Mouse (Mus musculus) limb, embryonic 11.5 days (tissue): Measurements from ENCODE around the gene Dapk2. TPM values are rescaled to one million over a fixed set of nuclear protein-coding genes. Genes with fewer than 3 reads are reported as not detected.

Experiments
- ATAC-seq: fragments of 200-750 bp; cut with Nextera tagmentation; 2 replicates; pipeline ENCODE4 v1.8.0; 2017; ENCODE audit warnings: low read depth; ENCODE audit not compliant: insufficient number of reproducible peaks, low FRiP score, low TSS enrichment
- DNase-seq: peaks from one replicate; pipeline ENCODE4 v3.0.0-alpha.2; 2015; ENCODE audit warnings: low spot score
- H3K27ac ChIP-seq: fragments of 300-500 bp; sonication (generic); replicated peaks from 2 replicates; pipeline ENCODE4 v1.5.1; 2014; ENCODE audit warnings: low read depth, mild to moderate bottlenecking, low read length
- H3K27me3 ChIP-seq: fragments of 300-500 bp; sonication (generic); 2 replicates; pipeline ENCODE4 v1.6.1; 2014; ENCODE audit warnings: mild to moderate bottlenecking, low read length, mixed read lengths; ENCODE audit not compliant: control insufficient read depth, insufficient read depth
- H3K36me3 ChIP-seq: fragments of 300-500 bp; sonication (generic); 2 replicates; pipeline ENCODE4 v1.6.1; 2014; ENCODE audit warnings: mild to moderate bottlenecking, low read length, moderate library complexity, mixed read lengths; ENCODE audit not compliant: control insufficient read depth, insufficient read depth
- H3K4me1 ChIP-seq: fragments of 300-500 bp; sonication (generic); 2 replicates; pipeline ENCODE4 v1.6.1; 2014; ENCODE audit warnings: low read length, mixed read lengths; ENCODE audit not compliant: control insufficient read depth, insufficient read depth
- H3K4me2 ChIP-seq: fragments of 300-500 bp; sonication (generic); 2 replicates; pipeline ENCODE4 v1.6.1; 2014; ENCODE audit warnings: low read depth, mild to moderate bottlenecking, moderate library complexity; ENCODE audit not compliant: severe bottlenecking
- H3K4me3 ChIP-seq: fragments of 300-500 bp; sonication (generic); 2 replicates; pipeline ENCODE4 v1.5.1; 2014; ENCODE audit warnings: low read depth, low read length
- H3K9ac ChIP-seq: fragments of 300-500 bp; sonication (generic); 2 replicates; pipeline ENCODE4 v1.6.1; 2014; ENCODE audit warnings: mild to moderate bottlenecking, low read length
- H3K9me3 ChIP-seq: fragments of 300-500 bp; sonication (generic); 2 replicates; pipeline ENCODE4 v1.6.1; 2016; ENCODE audit warnings: low read length; ENCODE audit not compliant: control insufficient read depth
- WGBS: fragments of 180-500 bp; shearing (Covaris S2); extraction: QIAGEN DNeasy Blood & Tissue Kit; methylation state at CpG from one replicate; pipeline ENCODE4 v1.1.7; 2014; 5-methylcytosine and 5-hydroxymethylcytosine counted together
- polyA plus RNA-seq: library from polyadenylated mRNA; unstranded; fragments of >200 nt; fragmentation: Nextera tagmentation; extraction: Ambion mirVana; gene quantifications from 2 replicates; pipeline ENCODE4 v1.2.1, GENCODE M21; 2014

Dapk2 gene
- polyA plus RNA-seq, 1 experiment from 2014 or later = 4.0 TPM

DNA sequence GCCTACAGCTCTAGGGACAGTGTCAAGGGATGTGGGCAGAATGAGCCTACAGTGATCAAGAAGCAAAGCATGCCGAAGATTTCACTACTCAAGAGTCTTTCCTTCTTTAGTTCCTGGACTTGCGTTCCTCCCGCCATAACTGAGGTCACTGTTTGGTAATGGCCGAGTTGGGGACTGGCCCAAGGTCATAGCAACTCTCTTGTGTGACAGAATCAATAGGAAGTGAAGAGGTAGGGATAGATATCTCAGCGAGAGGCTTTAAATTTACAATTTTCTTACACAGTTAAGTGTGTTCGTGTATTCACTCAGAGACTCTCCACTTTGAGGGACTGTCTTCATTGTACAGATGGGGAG is 30.9 kb upstream of the Dapk2 start:
- H3K36me3 ChIP-seq = no peaks in the 10 kb centered on the region
- no peaks in the 10 kb centered on the region for H3K9me3 ChIP-seq
- peak overlapping the region; percentile 36 for H3K27ac ChIP-seq
- no peaks in the 10 kb centered on the region for H3K27me3 ChIP-seq
- WGBS = 57% methylated on average over 6 of the region's 6 CpGs
- H3K9ac ChIP-seq = peak overlapping the region; percentile 71
- ATAC-seq (no peak), DNase-seq (no peak)
- H3K4me2 ChIP-seq = peak overlapping the region; percentile 74
- peaks cover 3% of the 10 kb centered on the region; the same call in 1 of the 2 replicates for H3K4me1 ChIP-seq
- H3K4me3 ChIP-seq = peak overlapping the region; percentile 58

DNA sequence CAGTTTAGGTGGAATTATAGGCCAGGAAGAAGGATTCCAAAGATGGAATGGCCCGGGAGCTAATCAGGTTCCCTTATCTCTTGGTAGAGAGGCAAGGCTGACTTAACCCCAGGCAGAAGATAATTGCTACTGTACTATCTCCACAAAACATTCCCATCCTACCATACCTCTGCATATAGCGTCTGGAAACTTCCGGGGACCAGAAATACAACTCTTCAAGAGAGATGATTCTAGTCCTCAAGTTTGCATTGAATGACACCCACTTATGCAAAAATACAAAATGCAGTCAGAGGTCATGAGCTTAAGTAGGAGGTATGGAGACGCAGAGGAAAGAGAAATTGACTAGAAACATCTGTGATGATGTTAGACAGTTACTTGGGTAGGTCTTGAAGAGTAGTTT is 30.1 kb upstream of the Dapk2 start:
- ATAC-seq (no peak), DNase-seq (no peak)
- Histone ChIP-seq H3K9me3 (no peaks in the 10 kb centered on the region), H3K9ac (no peak overlapping the region), H3K27ac (no peak overlapping the region), H3K4me2 (peak overlapping the region; percentile 74; the same call in 1 of the 2 replicates), H3K27me3 (no peaks in the 10 kb centered on the region), H3K4me1 (peaks cover 3% of the 10 kb centered on the region; the same call in 1 of the 2 replicates), H3K4me3 (no peak overlapping the region), H3K36me3 (no peaks in the 10 kb centered on the region)
- WGBS = 91% methylated on average over 4 of the region's 4 CpGs

DNA sequence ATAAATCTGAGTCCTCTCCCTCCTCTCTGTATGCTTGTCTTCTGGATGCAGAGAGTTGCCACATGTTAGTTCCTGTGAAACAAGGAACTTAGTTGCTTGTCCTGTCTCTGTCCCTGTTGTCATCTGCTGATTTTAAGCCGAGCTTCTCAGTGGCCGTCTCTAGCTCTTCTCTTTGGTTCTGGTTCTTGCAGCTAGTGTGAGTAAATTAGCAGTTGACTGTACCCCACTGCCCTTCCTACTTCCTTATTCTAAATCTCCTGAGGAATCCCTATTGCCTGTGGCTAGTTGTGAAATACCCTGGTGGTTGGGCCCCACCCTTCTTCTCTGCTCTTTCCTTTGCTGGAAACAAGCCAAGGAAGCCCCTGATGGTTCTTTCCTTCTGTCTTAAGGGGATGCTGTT is 26.6 kb upstream of the Dapk2 start:
- Histone ChIP-seq H3K27me3 (no peaks in the 10 kb centered on the region), H3K36me3 (peaks cover 9% of the 10 kb centered on the region), H3K27ac (no peak overlapping the region), H3K4me2 (no peak overlapping the region), H3K4me3 (no peak overlapping the region), H3K9me3 (no peaks in the 10 kb centered on the region), H3K9ac (no peak overlapping the region), H3K4me1 (peaks cover 3% of the 10 kb centered on the region; the same call in 1 of the 2 replicates)
- WGBS = 97% methylated on average over 2 of the region's 2 CpGs
- ATAC-seq = no peak
- DNase-seq = no peak

DNA sequence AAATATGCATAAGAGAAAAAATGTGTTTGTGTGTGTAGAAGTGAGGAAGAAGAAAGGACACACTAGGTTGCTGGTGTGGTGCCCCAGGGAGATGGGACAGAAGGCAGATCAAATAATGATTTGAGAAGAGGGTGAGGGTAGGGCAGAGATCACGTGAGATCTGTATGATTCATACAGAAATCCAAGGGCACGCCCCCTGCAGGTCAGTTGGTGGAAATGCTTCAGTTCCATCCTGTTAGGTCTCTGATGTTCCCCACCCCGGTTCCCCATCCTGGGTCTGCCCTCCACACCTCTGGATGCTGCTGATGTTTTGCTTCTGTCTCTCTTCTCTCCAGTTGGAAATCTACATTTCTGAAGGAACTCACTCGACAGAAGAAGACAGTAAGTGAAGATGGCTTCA is 22.1 kb upstream of the Dapk2 start:
- Histone ChIP-seq H3K4me1 (no peaks in the 10 kb centered on the region), H3K9me3 (no peaks in the 10 kb centered on the region), H3K9ac (no peak overlapping the region), H3K36me3 (peaks cover 21% of the 10 kb centered on the region), H3K4me2 (no peak overlapping the region), H3K27me3 (no peaks in the 10 kb centered on the region), H3K4me3 (no peak overlapping the region), H3K27ac (no peak overlapping the region)
- ATAC-seq (no peak), DNase-seq (no peak)
- WGBS = 55% methylated on average over 4 of the region's 4 CpGs

DNA sequence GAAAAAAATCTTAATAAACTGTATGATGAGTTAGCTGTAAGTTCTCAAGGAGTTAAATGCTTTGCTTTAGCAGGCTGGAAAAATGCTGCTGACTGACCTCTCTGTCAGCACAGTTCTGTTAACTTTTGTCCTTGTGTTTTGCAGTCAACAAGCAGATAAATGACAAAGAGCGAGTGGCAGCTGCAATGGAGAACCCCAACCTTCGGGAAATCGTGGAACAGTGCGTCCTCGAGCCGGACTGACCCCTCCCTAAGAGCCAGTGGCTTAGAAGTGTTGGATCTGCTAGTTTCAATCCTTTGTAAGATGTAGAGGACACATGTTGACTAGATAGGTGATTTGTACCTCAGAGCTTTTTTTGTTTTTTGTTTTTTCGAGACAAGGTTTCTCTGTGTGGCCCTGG is 19.8 kb upstream of the Dapk2 start:
- 94% methylated on average over 7 of the region's 7 CpGs for WGBS
- Histone ChIP-seq H3K4me1 (no peaks in the 10 kb centered on the region), H3K4me3 (no peak overlapping the region), H3K9me3 (no peaks in the 10 kb centered on the region), H3K4me2 (no peak overlapping the region), H3K27me3 (no peaks in the 10 kb centered on the region), H3K36me3 (peaks cover 21% of the 10 kb centered on the region), H3K9ac (no peak overlapping the region), H3K27ac (no peak overlapping the region)
- no peak for ATAC-seq
- DNase-seq = no peak

DNA sequence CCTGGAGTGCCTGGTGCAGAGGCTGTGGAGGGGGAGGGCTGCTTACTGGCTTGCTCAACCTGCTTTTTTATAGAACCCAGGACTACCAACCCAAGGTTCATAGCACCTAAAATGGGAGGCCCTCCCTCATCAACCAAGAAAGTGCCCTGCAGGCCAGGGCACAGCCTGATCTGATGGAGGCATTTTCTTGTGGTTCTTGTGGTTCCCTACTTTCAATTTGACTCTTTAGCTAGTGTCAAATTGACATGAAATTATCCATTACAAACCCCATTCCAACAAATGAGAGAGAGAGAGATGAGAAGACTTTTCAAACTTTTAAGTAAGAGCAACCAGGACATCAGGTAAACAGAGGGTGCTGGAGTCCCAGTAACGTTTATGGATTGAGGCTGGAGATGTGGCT is 15.8 kb upstream of the Dapk2 start:
- Histone ChIP-seq H3K36me3 (peaks cover 13% of the 10 kb centered on the region; the same call in 1 of the 2 replicates), H3K9ac (no peak overlapping the region), H3K27me3 (no peaks in the 10 kb centered on the region), H3K4me3 (no peak overlapping the region), H3K4me1 (no peaks in the 10 kb centered on the region), H3K27ac (no peak overlapping the region), H3K9me3 (no peaks in the 10 kb centered on the region), H3K4me2 (no peak overlapping the region)
- DNase-seq = no peak
- WGBS = 79% methylated on average over 1 of the region's 1 CpGs
- ATAC-seq = no peak

DNA sequence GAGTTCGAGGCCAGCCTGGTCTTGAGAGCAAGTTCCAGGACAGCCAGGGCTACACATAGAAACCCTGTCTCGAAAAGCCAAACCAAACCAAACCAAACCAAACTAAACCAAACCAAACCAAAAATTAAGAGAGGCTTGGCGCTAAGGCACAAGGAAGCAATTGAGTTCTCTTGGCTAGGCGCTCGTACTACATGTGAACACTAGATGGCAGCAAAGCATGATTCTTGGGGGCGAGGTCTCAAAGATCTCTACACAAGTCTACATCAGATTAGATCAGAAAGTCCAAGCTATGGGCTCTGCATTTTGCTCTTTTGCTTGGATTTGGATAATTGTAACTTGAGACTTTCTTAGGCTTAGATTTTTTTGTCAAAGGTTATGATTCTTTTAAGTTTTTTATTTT is 13.8 kb upstream of the Dapk2 start:
- Histone ChIP-seq H3K27me3 (no peaks in the 10 kb centered on the region), H3K36me3 (peaks cover 10% of the 10 kb centered on the region; the same call in 1 of the 2 replicates), H3K4me1 (no peaks in the 10 kb centered on the region), H3K9me3 (no peaks in the 10 kb centered on the region), H3K4me2 (no peak overlapping the region), H3K9ac (no peak overlapping the region), H3K4me3 (no peak overlapping the region), H3K27ac (no peak overlapping the region)
- ATAC-seq (no peak), DNase-seq (peak; percentile 83)
- 7% methylated on average over 6 of the region's 6 CpGs for WGBS

DNA sequence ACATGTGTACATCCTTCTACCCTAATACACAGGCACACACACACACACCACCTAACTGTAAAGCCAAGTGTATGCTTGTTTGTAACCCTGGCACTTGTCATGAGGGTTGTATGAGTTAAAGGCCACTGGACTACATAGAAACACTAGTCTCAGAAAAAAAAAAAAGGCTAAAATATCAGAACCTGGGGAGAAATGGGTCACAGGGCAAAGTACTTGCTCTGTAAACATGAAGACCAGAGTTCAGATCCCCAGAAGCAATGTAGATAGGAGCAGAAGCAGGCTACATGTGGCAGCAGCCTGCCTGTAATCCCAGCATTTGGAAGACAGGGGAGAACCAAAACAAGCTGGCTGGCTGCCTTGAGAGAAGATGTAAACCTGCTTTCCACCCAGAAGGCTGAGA is 11.9 kb upstream of the Dapk2 start:
- Histone ChIP-seq H3K9ac (no peak overlapping the region), H3K9me3 (no peaks in the 10 kb centered on the region), H3K4me3 (no peak overlapping the region), H3K4me1 (no peaks in the 10 kb centered on the region), H3K27ac (no peak overlapping the region), H3K27me3 (no peaks in the 10 kb centered on the region), H3K36me3 (no peaks in the 10 kb centered on the region; the same call in 1 of the 2 replicates), H3K4me2 (no peak overlapping the region)
- no peak for ATAC-seq
- DNase-seq = no peak

DNA sequence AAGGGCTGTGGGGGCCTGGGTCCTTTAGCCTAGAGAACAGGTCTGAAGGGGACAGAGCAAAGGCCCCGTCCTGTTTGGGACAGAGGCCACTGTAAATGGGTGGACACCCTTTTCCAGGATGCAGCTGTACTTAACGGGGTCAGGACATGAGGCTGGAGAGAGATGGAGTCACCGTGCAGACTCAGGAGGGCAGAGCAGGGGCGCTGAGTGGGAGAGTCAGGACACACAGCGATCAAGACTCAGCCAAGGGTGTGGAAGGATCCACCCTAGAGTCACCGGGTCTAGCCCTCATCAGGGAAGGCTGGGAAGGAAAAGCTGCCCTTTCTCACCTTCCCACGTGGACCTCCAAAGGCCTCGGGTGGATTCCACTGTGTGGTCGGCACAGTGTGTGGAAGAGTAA is 6.0 kb upstream of the Dapk2 start:
- H3K4me2 ChIP-seq = no peak overlapping the region
- no peaks in the 10 kb centered on the region for H3K9me3 ChIP-seq
- WGBS = 64% methylated on average over 9 of the region's 9 CpGs

More for the DNA sequence above, 6.0 kb upstream of the Dapk2 start:
- Histone ChIP-seq H3K9ac (no peak overlapping the region), H3K4me1 (no peaks in the 10 kb centered on the region), H3K36me3 (no peaks in the 10 kb centered on the region), H3K27ac (no peak overlapping the region), H3K4me3 (no peak overlapping the region), H3K27me3 (no peaks in the 10 kb centered on the region)
- ATAC-seq (no peak), DNase-seq (no peak)
